Mouse (Mus musculus) adrenal gland, adult (tissue): ENCODE results near the gene Clec4b2.
"Not testable (repeated sequence)": the region's sequence is repeated elsewhere in the genome, so short reads cannot be mapped to it uniquely, and the experiment has no call there.

Experiments used
- DNase-seq, 2 experiments: peaks; one replicate each; pipeline ENCODE4 v3.0.0; 2022 to 2023; ENCODE audit warnings: low spot score in 1 of 2; ENCODE audit not compliant: inconsistent age in 2 of 2

Clec4b2 gene

DNA sequence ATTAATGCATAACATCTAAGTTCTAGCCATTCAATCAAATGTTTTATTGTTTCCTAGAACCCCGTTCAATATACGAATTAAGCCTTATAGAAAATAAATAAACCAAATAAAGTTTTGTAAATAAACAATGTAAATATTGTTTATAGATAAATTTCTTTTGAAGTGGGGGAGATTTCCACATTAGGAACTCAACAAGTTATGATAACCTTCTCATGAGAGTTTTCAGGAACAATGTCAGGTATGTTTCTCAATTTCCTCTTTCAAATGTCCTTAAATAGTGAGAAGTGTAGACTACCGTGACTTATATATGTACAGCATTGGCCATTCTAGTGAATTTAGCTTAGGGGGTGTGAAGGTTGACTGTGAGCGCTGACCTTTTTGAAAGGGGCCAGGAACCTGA is at the start of gene Clec4b2:
TSS of gene Clec4b2 (plus strand) at position 301 of the 400 bp plus-strand sequence.
- no peak for DNase-seq

- no peak for DNase-seq
Observed at GRCm38 (mm10) chr6:123123195-123123594, 49.5 kb upstream of the Clec4b2 start.

- DNase-seq: no peak
Observed at GRCm38 (mm10) chr6:123127173-123127572, 45.5 kb upstream of the Clec4b2 start.

DNA sequence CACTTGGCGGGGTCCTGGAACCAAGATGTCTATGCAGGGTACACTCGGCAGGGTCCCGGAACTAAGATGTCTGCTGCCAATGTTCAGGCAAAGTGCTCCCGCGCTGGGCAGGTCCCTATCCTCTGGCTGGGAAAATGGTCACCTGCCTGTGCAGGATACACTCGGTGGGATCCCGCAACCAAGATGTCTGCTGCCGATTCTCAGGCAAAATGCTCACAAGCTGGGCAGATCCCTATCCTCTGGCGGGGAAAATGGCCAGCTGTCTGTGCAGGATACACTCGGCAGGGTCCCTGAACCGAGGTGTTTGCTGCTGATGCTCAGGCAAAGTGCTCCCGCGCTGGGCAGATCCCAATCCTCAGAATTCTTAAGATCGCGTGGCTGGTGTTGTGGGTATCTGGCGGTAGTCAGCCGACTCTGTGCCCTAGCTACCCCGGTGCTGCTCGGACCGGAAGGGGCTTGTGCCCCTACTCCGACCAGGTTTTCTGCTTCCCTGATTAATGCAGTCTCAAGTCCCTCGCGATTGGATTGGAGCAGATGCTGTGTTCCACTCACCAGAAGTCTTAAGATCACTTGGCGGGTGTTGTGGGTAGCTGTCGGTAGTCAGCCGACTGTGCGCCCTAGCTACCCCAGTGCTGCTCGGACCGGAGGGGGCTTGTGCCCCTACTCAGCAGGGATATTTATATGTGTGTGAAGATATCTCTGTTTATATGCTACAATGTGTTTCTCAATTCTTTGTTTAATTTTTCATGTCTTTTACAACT is 34.7 kb upstream of the Clec4b2 start:
- DNase-seq: not testable (repeated sequence)

GRCm38 (mm10) chr6:123170106-123170505 is 2.6 kb upstream of the Clec4b2 start:
- peak in 1 of 2 experiments; percentile 23 for DNase-seq

DNA sequence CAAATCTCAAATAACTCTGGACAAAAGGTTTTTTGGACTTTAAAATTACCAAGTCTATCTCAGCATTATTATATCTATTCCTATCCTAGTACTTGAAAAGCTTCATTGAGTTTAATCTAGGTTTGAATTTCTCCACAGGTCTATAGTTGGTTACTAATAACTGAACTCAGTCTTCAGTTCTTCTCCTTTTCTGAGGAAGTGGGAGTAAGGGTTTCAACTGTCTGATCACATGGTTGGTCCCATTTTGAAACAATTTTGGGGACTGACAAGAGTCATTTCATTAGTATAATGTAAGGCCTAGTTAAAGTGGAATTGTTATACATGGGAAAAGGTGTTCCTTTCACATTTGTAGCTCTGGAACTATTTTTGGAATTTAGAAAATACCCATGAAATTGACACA is 1.7 kb upstream of the Clec4b2 start:
- no peak for DNase-seq

DNA sequence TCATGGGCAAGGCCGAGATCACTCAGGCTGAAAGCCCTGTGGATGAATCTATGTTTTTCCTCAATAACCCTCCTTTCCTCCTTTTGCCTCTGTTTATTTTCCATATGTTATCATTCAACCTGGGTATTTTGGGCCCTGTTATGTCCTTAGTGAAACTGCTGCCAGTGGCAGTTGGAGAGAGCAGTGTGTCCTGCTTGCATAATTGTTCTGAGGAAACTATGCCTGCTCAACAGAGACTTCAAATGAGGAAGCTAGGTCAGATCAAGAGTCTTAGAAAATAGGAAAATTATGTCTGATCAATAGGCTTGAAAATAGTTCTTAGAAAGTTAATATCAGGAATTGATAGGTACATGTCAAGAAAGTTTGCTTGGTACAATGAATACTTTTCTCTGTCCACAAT is 2.9 kb downstream of the Clec4b2 start:
- no peak for DNase-seq

- not testable (repeated sequence) for DNase-seq
Observed at GRCm38 (mm10) chr6:123184862-123185261, 12.2 kb downstream of the Clec4b2 start.

- DNase-seq: no peak
Observed at GRCm38 (mm10) chr6:123207187-123208076, 34.7 kb downstream of the Clec4b2 start.

DNA sequence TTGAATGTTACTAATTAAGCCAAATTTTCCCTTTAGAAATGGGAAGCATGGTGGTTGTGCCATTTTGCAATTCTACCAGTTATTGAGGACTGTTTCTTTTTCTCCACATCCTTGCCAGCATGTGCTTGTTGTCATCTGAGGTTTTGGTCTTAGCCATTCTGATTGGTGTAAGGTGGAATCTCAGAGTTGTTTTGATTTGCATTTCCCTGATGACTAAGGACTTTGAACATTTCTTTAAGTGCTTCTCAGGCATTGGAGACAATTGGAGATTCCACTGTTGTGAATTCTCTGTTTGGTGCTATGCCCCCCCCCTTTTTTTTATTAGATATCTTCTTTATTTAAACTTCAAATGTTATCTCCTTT is 35.4 kb downstream of the Clec4b2 start:
- not testable (repeated sequence) for DNase-seq

DNA sequence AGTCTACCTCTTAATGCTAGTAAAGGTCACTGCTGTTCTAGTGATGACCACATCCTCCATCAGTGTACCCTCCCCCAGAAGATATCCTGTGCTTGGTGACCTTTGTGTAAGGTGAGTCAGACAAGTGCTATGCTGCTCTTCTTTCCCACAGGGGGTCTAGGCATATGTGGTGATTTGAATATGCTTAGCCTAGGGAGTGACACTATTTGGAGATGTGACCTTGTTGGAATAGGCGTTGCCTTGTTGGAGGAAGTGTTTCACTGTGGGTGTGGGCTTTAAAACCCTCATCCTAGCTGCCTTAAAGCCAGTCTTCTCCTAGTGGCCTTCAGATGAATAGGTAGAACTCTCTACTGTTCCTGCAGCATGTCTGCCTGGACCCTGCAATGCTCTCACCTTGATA is 39.0 kb downstream of the Clec4b2 start:
- no peak for DNase-seq

DNA sequence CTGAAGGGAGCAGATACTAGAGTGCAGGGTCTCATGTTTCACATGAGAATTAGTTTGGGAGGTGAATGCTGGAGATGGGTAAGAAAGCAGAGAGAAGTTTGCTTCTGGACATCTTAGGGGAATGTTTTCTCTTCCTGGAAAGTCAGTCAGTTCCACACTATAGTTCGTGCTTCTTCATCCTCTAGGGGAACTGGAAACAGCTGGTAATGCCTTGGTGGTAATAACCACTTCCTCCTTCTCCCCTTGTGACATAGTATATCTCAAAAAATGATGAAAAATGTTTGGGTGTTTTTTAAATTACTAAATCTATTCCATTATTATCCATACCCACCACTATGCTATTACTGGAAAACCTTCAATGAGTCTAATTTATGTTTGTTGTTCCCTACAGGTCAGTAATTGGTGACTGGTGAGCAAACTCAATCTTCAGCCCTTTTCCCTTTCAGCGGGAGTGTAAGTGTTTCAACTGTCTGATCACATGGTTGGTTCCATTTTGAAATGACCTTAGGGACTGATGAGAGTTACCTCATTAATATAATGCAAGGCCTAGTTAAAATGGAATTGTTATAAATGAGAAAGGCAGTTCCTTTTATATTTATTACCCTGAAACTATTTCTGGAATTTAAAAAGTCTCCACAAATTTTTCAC is 55.0 kb downstream of the Clec4b2 start:
- DNase-seq: no peak

DNA sequence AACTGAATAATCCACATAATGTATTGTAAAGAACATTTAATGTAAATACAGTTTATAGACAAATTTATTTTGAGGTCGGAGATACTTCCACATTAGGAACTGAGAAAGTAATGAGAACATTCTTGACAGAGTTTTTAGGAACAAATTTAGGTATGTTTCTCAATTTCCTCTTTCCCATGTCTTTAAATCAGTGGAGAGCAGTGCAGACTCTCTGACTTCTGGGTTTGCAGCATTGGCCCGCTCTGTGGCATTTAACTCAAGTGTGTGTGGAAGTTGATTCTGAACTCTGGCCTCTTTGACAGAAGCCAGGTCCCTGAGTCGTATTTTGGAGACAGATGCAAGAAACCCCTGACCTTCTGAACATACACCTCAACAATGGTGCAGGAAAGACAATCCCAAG is 57.0 kb downstream of the Clec4b2 start, which contains the start of gene Clec4n:
TSS of gene Clec4n (plus strand) at position 200 of the 400 bp plus-strand sequence.
- DNase-seq: no peak

GRCm38 (mm10) chr6:123231149-123231548 is 58.5 kb downstream of the Clec4b2 start:
- DNase-seq: no peak

- DNase-seq: no peak
Observed at GRCm38 (mm10) chr6:123237582-123237981, 64.9 kb downstream of the Clec4b2 start.

GRCm38 (mm10) chr6:123244201-123244600 is 71.5 kb downstream of the Clec4b2 start:
- DNase-seq: no peak

GRCm38 (mm10) chr6:123248862-123249261 is 76.2 kb downstream of the Clec4b2 start:
- DNase-seq: not testable (repeated sequence)

DNA sequence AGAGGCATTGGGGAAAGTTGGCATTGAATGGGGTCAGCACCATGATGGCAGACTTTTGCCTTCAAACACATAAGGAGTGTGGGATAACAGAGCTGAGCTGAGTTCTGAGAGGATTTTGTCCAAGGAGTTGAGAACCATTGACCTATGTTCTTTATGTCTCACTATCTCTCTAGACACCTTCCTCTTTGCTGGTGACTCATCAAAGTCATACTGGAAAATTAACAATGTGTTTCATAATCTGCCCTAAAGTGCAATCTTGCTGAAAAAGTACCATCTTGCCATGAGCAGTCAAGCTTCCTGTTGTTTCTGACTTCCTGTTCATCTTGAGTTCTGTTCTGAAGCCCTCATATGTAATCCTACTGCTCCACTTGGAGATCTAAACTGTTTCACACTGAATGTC is 80.0 kb downstream of the Clec4b2 start:
- no peak for DNase-seq
